Mouse (Mus musculus): Measurements from ENCODE around the gene Myo1a.

Myo1a gene

GRCm38 (mm10) chr10:127763914-127764680 lies 59.1 kb downstream of the Myo1a start:
- no peak for DNase-seq

- DNase-seq: no peak
Measured at GRCm38 (mm10) chr10:127766564-127766963, 61.6 kb downstream of the Myo1a start.
